Mouse (Mus musculus) lung, embryonic 16.5 days (tissue): ENCODE results near the gene Pgm2l1. TPM values are rescaled to one million over a fixed set of nuclear protein-coding genes. Genes with fewer than 3 reads are reported as not detected.
"Not testable (repeated sequence)": the region's sequence is repeated elsewhere in the genome, so short reads cannot be mapped to it uniquely, and the experiment has no call there.

Experiments used
- ATAC-seq: fragments of 200-750 bp; cut with Nextera tagmentation; 2 replicates; pipeline ENCODE4 v1.8.0; 2017; ENCODE audit warnings: low read depth, mild to moderate bottlenecking, moderate library complexity
- H3K27ac ChIP-seq: fragments of 300-500 bp; sonication (generic); 2 replicates; pipeline ENCODE4 v1.5.1; 2014; ENCODE audit warnings: mild to moderate bottlenecking, control low read depth, low read length
- H3K27me3 ChIP-seq: fragments of 300-500 bp; sonication (generic); 2 replicates; pipeline ENCODE4 v1.6.1; 2014; ENCODE audit warnings: low read depth, low read length, mixed read lengths; ENCODE audit not compliant: control insufficient read depth, insufficient read depth
- H3K36me3 ChIP-seq: fragments of 300-500 bp; sonication (generic); 2 replicates; pipeline ENCODE4 v1.6.1; 2014; ENCODE audit warnings: low read length; ENCODE audit not compliant: control insufficient read depth, insufficient read depth
- H3K4me1 ChIP-seq: fragments of 300-500 bp; sonication (generic); replicated peaks from 2 replicates; pipeline ENCODE4 v1.6.1; 2014; ENCODE audit warnings: low read length, mixed read lengths; ENCODE audit not compliant: control insufficient read depth, insufficient read depth
- H3K4me2 ChIP-seq: fragments of 300-500 bp; sonication (generic); 2 replicates; pipeline ENCODE4 v1.6.1; 2014; ENCODE audit warnings: low read depth, low read length, control low read depth
- H3K4me3 ChIP-seq: fragments of 300-500 bp; sonication (generic); 2 replicates; pipeline ENCODE4 v1.5.1; 2014; ENCODE audit warnings: mild to moderate bottlenecking, low read length, control low read depth
- H3K9ac ChIP-seq: fragments of 300-500 bp; sonication (generic); 2 replicates; pipeline ENCODE4 v1.6.1; 2014; ENCODE audit warnings: low read length, control low read depth
- H3K9me3 ChIP-seq: fragments of 300-500 bp; sonication (generic); 2 replicates; pipeline ENCODE4 v1.6.1; 2016; ENCODE audit warnings: low read length; ENCODE audit not compliant: control insufficient read depth
- WGBS: fragments of 180-500 bp; shearing (Covaris S2); extraction: QIAGEN DNeasy Blood & Tissue Kit; methylation state at CpG from one replicate; pipeline ENCODE4 v1.1.7; 2014; 5-methylcytosine and 5-hydroxymethylcytosine counted together
- polyA plus RNA-seq: library from polyadenylated mRNA; unstranded; fragments of >200 nt; fragmentation: Nextera tagmentation; extraction: Ambion mirVana; gene quantifications from 2 replicates; pipeline ENCODE4 v1.2.1, GENCODE M21; 2015

Gene Pgm2l1
- polyA plus RNA-seq, 1 experiment from 2014 or later, result 2.0 TPM

- Histone ChIP-seq H3K27me3 (no peaks in the 10 kb centered on the region), H3K36me3 (no peaks in the 10 kb centered on the region), H3K4me1 (no peaks in the 10 kb centered on the region), H3K4me3 (no peak overlapping the region), H3K27ac (no peak overlapping the region), H3K4me2 (no peak overlapping the region), H3K9ac (no peak overlapping the region), H3K9me3 (no peaks in the 10 kb centered on the region)
- 62% methylated on average over 1 of the region's 1 CpGs for WGBS
- no peak for ATAC-seq
Observed at GRCm38 (mm10) chr7:100243007-100243406, 15.8 kb downstream of the Pgm2l1 start.

DNA sequence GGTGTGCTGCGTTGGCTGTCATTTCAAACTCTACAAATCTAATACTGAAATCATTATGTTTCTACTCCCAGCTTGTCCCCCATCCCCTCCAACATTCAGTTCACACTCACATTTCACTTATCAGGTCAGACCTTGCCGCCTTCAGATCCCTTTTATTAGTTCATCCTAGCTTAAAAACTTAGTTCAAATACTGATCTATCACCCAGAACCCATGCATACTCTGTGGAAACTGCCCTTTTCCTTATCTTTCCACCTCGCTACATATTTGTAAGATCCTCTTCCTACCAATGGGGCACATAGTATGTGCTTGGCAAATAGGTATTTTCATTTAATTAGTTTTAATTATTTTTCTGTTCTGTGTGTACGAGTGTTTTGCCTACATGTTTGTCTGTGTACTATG, 17.0 kb downstream of the Pgm2l1 start:
- no peak overlapping the region for H3K9ac ChIP-seq
- no peaks in the 10 kb centered on the region for H3K27me3 ChIP-seq
- no peak overlapping the region for H3K27ac ChIP-seq
- H3K4me3 ChIP-seq, result no peak overlapping the region
- WGBS, result 81% methylated on average over 4 of the region's 4 CpGs
- no peak for ATAC-seq
- H3K4me2 ChIP-seq, result no peak overlapping the region
- H3K36me3 ChIP-seq, result no peaks in the 10 kb centered on the region
- no peaks in the 10 kb centered on the region for H3K4me1 ChIP-seq
- no peaks in the 10 kb centered on the region for H3K9me3 ChIP-seq

GRCm38 (mm10) chr7:100245176-100245575, 18.0 kb downstream of the Pgm2l1 start:
- Histone ChIP-seq H3K4me3 (no peak overlapping the region), H3K4me2 (no peak overlapping the region), H3K36me3 (no peaks in the 10 kb centered on the region), H3K27ac (no peak overlapping the region), H3K4me1 (no peaks in the 10 kb centered on the region), H3K27me3 (no peaks in the 10 kb centered on the region), H3K9ac (no peak overlapping the region), H3K9me3 (no peaks in the 10 kb centered on the region)
- ATAC-seq, result no peak
- WGBS, result 89% methylated on average over 3 of the region's 3 CpGs

DNA sequence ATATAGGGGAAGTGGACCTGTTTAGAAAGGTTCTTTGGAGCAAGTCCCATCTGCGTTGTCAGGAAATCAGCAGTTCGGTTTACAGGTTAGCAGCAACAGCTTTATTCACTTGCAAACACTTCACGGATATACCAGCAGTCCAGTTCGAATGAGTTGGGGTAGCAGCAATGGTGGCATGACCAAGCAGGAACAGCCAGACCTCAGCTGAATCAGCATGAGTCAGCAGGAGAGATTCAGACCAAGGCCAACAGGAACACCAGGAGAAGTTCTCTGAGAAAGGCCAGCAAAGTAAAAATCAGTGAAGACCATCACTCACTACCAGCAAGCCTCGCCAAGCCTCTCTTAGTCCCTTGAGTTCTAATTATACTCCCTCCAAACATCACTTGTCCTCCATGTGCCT, 23.5 kb downstream of the Pgm2l1 start:
- no peaks in the 10 kb centered on the region for H3K9me3 ChIP-seq
- no peak overlapping the region for H3K9ac ChIP-seq
- no peaks in the 10 kb centered on the region for H3K4me1 ChIP-seq
- no peak overlapping the region for H3K4me3 ChIP-seq
- H3K27ac ChIP-seq, result no peak overlapping the region
- H3K4me2 ChIP-seq, result no peak overlapping the region
- no peak for ATAC-seq
- H3K36me3 ChIP-seq, result peaks cover 3% of the 10 kb centered on the region
- no peaks in the 10 kb centered on the region for H3K27me3 ChIP-seq
- 94% methylated on average over 5 of the region's 5 CpGs for WGBS

- H3K36me3 ChIP-seq, result no peaks in the 10 kb centered on the region
- no peak overlapping the region for H3K27ac ChIP-seq
- no peak for ATAC-seq
- 90% methylated on average over 3 of the region's 3 CpGs for WGBS
- no peaks in the 10 kb centered on the region for H3K4me1 ChIP-seq
- no peak overlapping the region for H3K4me3 ChIP-seq
- no peak overlapping the region for H3K4me2 ChIP-seq
- H3K9me3 ChIP-seq, result no peaks in the 10 kb centered on the region
- no peak overlapping the region for H3K9ac ChIP-seq
- H3K27me3 ChIP-seq, result no peaks in the 10 kb centered on the region
Observed at GRCm38 (mm10) chr7:100262350-100262749, 35.2 kb downstream of the Pgm2l1 start.

DNA sequence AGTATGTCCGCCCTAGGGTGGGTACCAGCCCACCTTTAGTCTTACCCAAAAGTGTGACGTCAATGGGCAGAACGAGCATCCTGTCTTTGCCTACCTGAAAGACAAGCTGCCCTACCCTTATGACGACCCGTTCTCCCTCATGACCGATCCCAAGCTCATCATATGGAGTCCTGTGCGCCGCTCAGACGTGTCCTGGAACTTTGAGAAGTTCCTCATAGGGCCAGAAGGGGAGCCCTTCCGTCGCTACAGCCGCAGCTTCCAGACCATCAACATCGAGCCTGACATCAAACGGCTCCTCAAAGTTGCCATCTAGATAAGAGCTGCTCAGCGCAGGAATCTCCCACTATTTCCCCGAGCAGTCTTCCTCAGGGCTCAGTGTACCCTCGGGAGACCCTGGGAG, 37.7 kb downstream of the Pgm2l1 start:
- not testable (repeated sequence) for H3K4me3 ChIP-seq, H3K27me3 ChIP-seq, H3K4me1 ChIP-seq, ATAC-seq, H3K27ac ChIP-seq, H3K36me3 ChIP-seq, H3K9ac ChIP-seq, H3K4me2 ChIP-seq, H3K9me3 ChIP-seq
- 51% methylated on average over 16 of the region's 17 CpGs for WGBS

GRCm38 (mm10) chr7:100272369-100272768, 45.2 kb downstream of the Pgm2l1 start:
- Histone ChIP-seq H3K4me2 (no peak overlapping the region), H3K36me3 (no peaks in the 10 kb centered on the region), H3K4me3 (no peak overlapping the region), H3K4me1 (no peaks in the 10 kb centered on the region), H3K27ac (no peak overlapping the region), H3K27me3 (no peaks in the 10 kb centered on the region), H3K9me3 (no peaks in the 10 kb centered on the region), H3K9ac (no peak overlapping the region)
- 67% methylated on average over 8 of the region's 8 CpGs for whole genome bisulfite sequencing
- ATAC-seq, result no peak

DNA sequence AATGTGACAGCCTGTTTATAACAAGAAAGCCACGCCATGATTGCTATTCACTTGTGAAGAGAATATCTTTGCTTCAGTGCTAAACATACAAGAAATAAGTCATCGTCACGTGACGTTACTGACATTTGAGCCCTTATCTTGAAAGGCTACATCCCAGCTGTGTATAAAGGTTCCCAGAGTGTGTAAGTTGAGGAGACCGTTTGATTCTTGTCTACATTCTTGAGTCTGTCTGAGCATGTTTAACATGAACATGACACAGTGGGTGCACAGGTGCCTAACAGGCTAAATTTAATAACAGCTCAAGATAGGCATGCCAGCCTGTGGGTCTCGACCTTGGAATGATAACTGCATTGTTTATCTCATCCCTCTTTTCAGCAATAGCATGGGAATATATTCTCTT, 47.3 kb downstream of the Pgm2l1 start:
- ATAC-seq, result no peak
- no peak overlapping the region for H3K9ac ChIP-seq
- H3K36me3 ChIP-seq, result no peaks in the 10 kb centered on the region
- no peak overlapping the region for H3K4me3 ChIP-seq
- H3K27me3 ChIP-seq, result no peaks in the 10 kb centered on the region
- 49% methylated on average over 6 of the region's 6 CpGs for WGBS
- no peak overlapping the region for H3K27ac ChIP-seq
- H3K4me2 ChIP-seq, result no peak overlapping the region
- H3K4me1 ChIP-seq, result no peaks in the 10 kb centered on the region
- no peaks in the 10 kb centered on the region for H3K9me3 ChIP-seq

GRCm38 (mm10) chr7:100276397-100276796, 49.2 kb downstream of the Pgm2l1 start:
- Histone ChIP-seq H3K9me3 (no peaks in the 10 kb centered on the region), H3K4me3 (no peak overlapping the region), H3K4me1 (no peaks in the 10 kb centered on the region), H3K9ac (no peak overlapping the region), H3K36me3 (no peaks in the 10 kb centered on the region), H3K4me2 (no peak overlapping the region), H3K27me3 (no peaks in the 10 kb centered on the region), H3K27ac (no peak overlapping the region)
- no peak for ATAC-seq
- 37% methylated on average over 2 of the region's 2 CpGs for WGBS

- H3K4me2 ChIP-seq, result no peak overlapping the region
- ATAC-seq, result no peak
- no peak overlapping the region for H3K4me3 ChIP-seq
- H3K36me3 ChIP-seq, result no peaks in the 10 kb centered on the region
- H3K4me1 ChIP-seq, result peaks cover 2% of the 10 kb centered on the region
- 0% methylated on average over 1 of the region's 1 CpGs for WGBS
- no peak overlapping the region for H3K27ac ChIP-seq
- no peak overlapping the region for H3K9ac ChIP-seq
- no peaks in the 10 kb centered on the region for H3K27me3 ChIP-seq
- no peaks in the 10 kb centered on the region for H3K9me3 ChIP-seq
Observed at GRCm38 (mm10) chr7:100279803-100280202, 52.6 kb downstream of the Pgm2l1 start.
